In the genomic region with DNA sequence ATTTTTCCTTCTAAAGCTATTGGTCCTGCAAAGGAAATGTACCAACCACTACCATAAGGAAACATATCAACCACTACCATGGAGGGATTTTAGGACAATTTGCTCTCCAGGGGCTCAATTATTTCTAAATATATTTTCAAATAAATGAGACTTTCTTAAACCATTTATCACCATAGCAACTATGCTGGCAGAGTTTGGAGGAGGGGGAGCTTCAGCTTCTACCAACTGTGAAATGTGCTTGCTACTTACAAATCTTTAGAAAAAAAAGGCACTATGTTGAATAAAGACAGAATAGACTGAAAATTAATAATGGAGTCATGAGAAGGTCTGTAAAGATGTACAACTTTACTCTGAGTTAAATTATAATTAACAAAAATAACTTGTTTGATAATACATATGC, we compare ENCODE assay signal across 17 mouse cellular contexts.
A peak's percentile ranks its signal among the peaks of the same experiment; 100 is the strongest.
DNase-seq lines count a peak whose midpoint lies in the region; ATAC-seq and TF ChIP-seq lines count a peak whose summit lies in the region.
"Had no signal": no experiment of that assay in that cellular context is flagged by ENCODE, and none has a peak within 500 bp of the region (broad histone marks: within the 10 kb centered on the region; RNA-seq: fewer than 3 reads in every experiment).

No protein-coding gene starts in this region.

- no peak overlapping the region for H3K9ac ChIP-seq in forebrain, embryonic 14.5 days (ENCODE audit: low read length)
- H3K9ac ChIP-seq in forebrain, embryonic 12.5 days = no peak overlapping the region
- no peak overlapping the region for H3K9ac ChIP-seq in forebrain, postnatal 0 days
- H3K9ac ChIP-seq: heart, embryonic 15.5 days; hindbrain, embryonic 14.5 days had no signal

- peak; percentile 58 for DNase-seq in forebrain, embryonic 14.5 days (ENCODE audit: low spot score)
- peak; percentile 12 for DNase-seq in layer of hippocampus, adult 9-11 months
- DNase-seq in layer of hippocampus, postnatal 36 days = no peak
- DNase-seq in brain, adult 2 months (ENCODE audit: low read depth, low spot score) = peak; percentile 62
- DNase-seq in forebrain, postnatal 0 days = peak; percentile 45
- no peak for DNase-seq in testis, postnatal 10 days (ENCODE audit: low spot score)
- DNase-seq: adrenal gland, postnatal 14 days; cerebellum, adult 2 months; cerebellum, postnatal 10 days; gastrocnemius, postnatal 14 days; heart, adult 2 months; heart, postnatal 14 days had no signal

- TF ChIP-seq CTCF in forebrain, postnatal 0 days (IDR thresholded peaks at IDR 0.05; ENCODE audit: low read depth) = no peak

- H3K36me3 ChIP-seq in forebrain, embryonic 14.5 days (ENCODE audit: control insufficient read depth, insufficient read depth, low read length) = no peaks in the 10 kb centered on the region
- H3K36me3 ChIP-seq in forebrain, embryonic 12.5 days (replicated peaks) = no peaks in the 10 kb centered on the region
- no peaks in the 10 kb centered on the region for H3K36me3 ChIP-seq in forebrain, postnatal 0 days (ENCODE audit: insufficient read depth)
- H3K36me3 ChIP-seq: embryonic facial prominence, embryonic 10.5 days; heart, embryonic 15.5 days had no signal

- H3K27me3 ChIP-seq in forebrain, embryonic 14.5 days (replicated peaks; ENCODE audit: control insufficient read depth, insufficient read depth, low read length) = no peaks in the 10 kb centered on the region
- no peaks in the 10 kb centered on the region for H3K27me3 ChIP-seq in forebrain, embryonic 12.5 days
- H3K27me3 ChIP-seq in forebrain, postnatal 0 days (ENCODE audit: insufficient read depth, low read length) = no peaks in the 10 kb centered on the region
- H3K27me3 ChIP-seq: heart, embryonic 15.5 days had no signal

- no peak overlapping the region for H3K27ac ChIP-seq in forebrain, embryonic 14.5 days (ENCODE audit: low read depth, low read length)
- H3K27ac ChIP-seq in forebrain, embryonic 12.5 days = no peak overlapping the region
- H3K27ac ChIP-seq in forebrain, postnatal 0 days (ENCODE audit: low read depth, low read length) = no peak overlapping the region
- H3K27ac ChIP-seq: embryonic facial prominence, embryonic 10.5 days; heart, adult 2 months; heart, embryonic 15.5 days; hindbrain, embryonic 14.5 days had no signal

- no peak overlapping the region for H3K4me3 ChIP-seq in forebrain, embryonic 14.5 days (ENCODE audit: low read depth, low read length)
- no peak overlapping the region for H3K4me3 ChIP-seq in forebrain, embryonic 12.5 days (replicated peaks)
- H3K4me3 ChIP-seq in forebrain, postnatal 0 days (ENCODE audit: low read depth, low read length) = no peak overlapping the region
- H3K4me3 ChIP-seq: embryonic facial prominence, embryonic 10.5 days; heart, adult 2 months; heart, embryonic 15.5 days had no signal

- no peaks in the 10 kb centered on the region for H3K4me1 ChIP-seq in forebrain, embryonic 14.5 days (ENCODE audit: control insufficient read depth, insufficient read depth, low read length)
- H3K4me1 ChIP-seq in forebrain, embryonic 12.5 days = no peaks in the 10 kb centered on the region
- 0 out of 2 replicates have a peak, but pooled peaks cover 12% of the 10 kb centered on the region for H3K4me1 ChIP-seq in forebrain, postnatal 0 days (ENCODE audit: insufficient read depth)
- H3K4me1 ChIP-seq: embryonic facial prominence, embryonic 10.5 days; heart, embryonic 15.5 days had no signal

- no peak for ATAC-seq in forebrain, embryonic 14.5 days
- ATAC-seq in forebrain, embryonic 12.5 days (ENCODE audit: low FRiP score) = no peak
- peak; percentile 76 for ATAC-seq in forebrain, postnatal 0 days

- H3K4me2 ChIP-seq in forebrain, embryonic 14.5 days (ENCODE audit: low read length) = no peak overlapping the region
- no peak overlapping the region for H3K4me2 ChIP-seq in forebrain, embryonic 12.5 days
- H3K4me2 ChIP-seq in forebrain, postnatal 0 days (ENCODE audit: low read depth) = no peak overlapping the region
- H3K4me2 ChIP-seq: heart, embryonic 11.5 days; heart, embryonic 15.5 days; hindbrain, embryonic 14.5 days had no signal

- no peaks in the 10 kb centered on the region for H3K9me3 ChIP-seq in forebrain, embryonic 14.5 days (replicated peaks; ENCODE audit: control insufficient read depth, low read length)
- H3K9me3 ChIP-seq in forebrain, embryonic 12.5 days = no peaks in the 10 kb centered on the region
- H3K9me3 ChIP-seq in forebrain, postnatal 0 days (ENCODE audit: low read length) = no peaks in the 10 kb centered on the region
- H3K9me3 ChIP-seq: embryonic facial prominence, embryonic 10.5 days; heart, embryonic 15.5 days had no signal

Comparison
In these comparisons a context has a peak if more than half of its experiments do, and no peak if none do; other contexts are left out.
1. DNase-seq: peak in forebrain, embryonic 14.5 days (single experiment), layer of hippocampus, adult 9-11 months (single experiment), brain, adult 2 months (single experiment) and forebrain, postnatal 0 days (single experiment); none in layer of hippocampus, postnatal 36 days (0 of 2) and testis, postnatal 10 days (single experiment).